Mouse (Mus musculus): ENCODE results near the gene Pbld1.

DNA sequence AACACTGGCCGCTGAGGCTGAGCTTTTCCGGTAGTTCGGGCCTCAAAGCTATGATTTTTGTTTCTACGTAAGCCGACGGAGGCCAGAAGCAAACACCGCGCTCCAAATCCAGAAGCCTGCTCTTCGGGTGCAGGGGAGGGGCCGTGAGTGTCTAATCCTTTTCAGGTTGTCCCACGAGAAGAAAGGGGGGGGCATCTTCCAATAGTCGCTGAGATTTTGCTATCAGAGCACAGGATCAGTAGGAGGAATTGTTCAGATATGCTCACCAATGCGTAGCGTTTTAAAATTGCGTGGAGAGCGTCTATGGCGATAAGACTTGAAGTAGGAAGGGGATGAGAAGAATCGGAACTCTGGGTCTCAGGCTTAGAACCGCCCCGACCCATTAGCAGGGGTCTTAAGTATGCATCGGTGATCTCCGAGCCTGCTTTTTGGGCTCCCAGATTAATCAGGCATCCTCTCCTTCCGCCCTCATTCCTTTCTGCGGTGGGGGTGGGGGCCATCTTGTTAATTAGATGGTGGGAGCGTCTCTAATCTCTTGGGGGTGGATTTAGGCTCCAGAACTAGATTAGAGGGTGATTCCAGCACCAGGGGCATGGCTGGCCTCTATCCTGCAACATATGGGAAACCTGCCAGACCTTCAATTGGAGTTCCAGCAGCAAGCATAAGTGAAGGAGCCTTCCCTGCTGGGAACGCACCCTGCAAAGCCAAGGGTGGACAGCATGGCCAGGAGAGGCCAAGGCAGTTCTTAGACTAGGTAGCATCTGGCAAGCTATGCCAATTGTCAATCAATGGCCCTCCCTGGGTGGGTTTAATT is 30.0 kb downstream of the Pbld1 start:
- TF ChIP-seq CTCF (IDR thresholded peaks at IDR 0.05), result no peak
- TF ChIP-seq EP300 (IDR thresholded peaks at IDR 0.05), result no peak

Measured in lung, postnatal 0 days (tissue).